Mouse (Mus musculus) heart, adult 2 months (tissue): ENCODE measurements around the gene Egfr. TPM values are rescaled to one million over a fixed set of nuclear protein-coding genes. Genes with fewer than 3 reads are reported as not detected.

Source experiments
- DNase-seq, 2 experiments: peaks; one replicate each; pipeline ENCODE4 v3.0.0; 2021
- H3K27ac ChIP-seq: fragments of 200-600 bp; 2 replicates; pipeline ENCODE4 v1.8.1; 2022
- H3K27me3 ChIP-seq: fragments of 200-500 bp; 2 replicates; pipeline ENCODE4 v1.6.1; 2012; ENCODE audit warnings: mild to moderate bottlenecking, low read length, inconsistent platforms, mixed read lengths; ENCODE audit not compliant: control insufficient read depth, insufficient read depth
- H3K36me3 ChIP-seq: fragments of 200-500 bp; 2 replicates; pipeline ENCODE4 v1.6.1; 2012; ENCODE audit warnings: low read length, inconsistent platforms; ENCODE audit not compliant: control insufficient read depth, insufficient read depth
- H3K4me1 ChIP-seq: fragments of 200-500 bp; 2 replicates; pipeline ENCODE4 v1.6.1; 2011; ENCODE audit warnings: low read length; ENCODE audit not compliant: control insufficient read depth, insufficient read depth
- H3K4me3 ChIP-seq: fragments of 200-600 bp; 2 replicates; pipeline ENCODE4 v1.8.1; 2022
- H3K79me2 ChIP-seq: fragments of 200-500 bp; replicated peaks from 2 replicates; pipeline ENCODE4 v1.6.1; 2012; ENCODE audit warnings: mild to moderate bottlenecking, inconsistent platforms, low read length, moderate library complexity, mixed read lengths; ENCODE audit not compliant: control insufficient read depth, insufficient read depth
- H3K9ac ChIP-seq: fragments of 200-500 bp; 2 replicates; pipeline ENCODE4 v1.6.1; 2012; ENCODE audit warnings: low read depth, mild to moderate bottlenecking, control low read depth, inconsistent platforms, low read length, mixed read lengths
- CTCF ChIP-seq: fragments of 200-600 bp; IDR thresholded peaks from 2 replicates; pipeline ENCODE4 v1.8.1; 2022; ENCODE audit warnings: antibody characterized with exemption, mild to moderate bottlenecking, moderate library complexity
- EP300 ChIP-seq: fragments of 200-500 bp; IDR thresholded peaks from 2 replicates; pipeline ENCODE4 v1.6.1; 2011; ENCODE audit warnings: low read depth, low read length, control low read depth; ENCODE audit not compliant: insufficient read depth
- POLR2A ChIP-seq: fragments of 200-500 bp; IDR thresholded peaks from 2 replicates; pipeline ENCODE4 v1.6.1; 2011; ENCODE audit warnings: mild to moderate bottlenecking, low read depth, low read length, control low read depth; ENCODE audit not compliant: insufficient read depth
- WGBS: fragments of 180-500 bp; shearing (Covaris S2); methylation state at CpG from one replicate; pipeline ENCODE4 v1.1.7; 2018; 5-methylcytosine and 5-hydroxymethylcytosine counted together
- intact Hi-C: fragments of 180-260 bp; cut with DNase I; formaldehyde crosslinking; loops from one replicate; pipeline ENCODE4 v1.15.1; 2025
- polyA plus RNA-seq: library from polyadenylated mRNA; depleted of rRNA; stranded (reverse); fragments of >200 nt; gene quantifications from 2 replicates; pipeline ENCODE4 v1.2.3, GENCODE M21; 2012
- total RNA-seq, 2 experiments: library from RNA; stranded (reverse); gene quantifications; 2 replicates each; pipeline ENCODE4 v1.2.3; 2021

Gene Egfr
- total and polyA plus RNA-seq, 3 experiments: 4.4 to 10.5 (median 4.9) TPM

DNA sequence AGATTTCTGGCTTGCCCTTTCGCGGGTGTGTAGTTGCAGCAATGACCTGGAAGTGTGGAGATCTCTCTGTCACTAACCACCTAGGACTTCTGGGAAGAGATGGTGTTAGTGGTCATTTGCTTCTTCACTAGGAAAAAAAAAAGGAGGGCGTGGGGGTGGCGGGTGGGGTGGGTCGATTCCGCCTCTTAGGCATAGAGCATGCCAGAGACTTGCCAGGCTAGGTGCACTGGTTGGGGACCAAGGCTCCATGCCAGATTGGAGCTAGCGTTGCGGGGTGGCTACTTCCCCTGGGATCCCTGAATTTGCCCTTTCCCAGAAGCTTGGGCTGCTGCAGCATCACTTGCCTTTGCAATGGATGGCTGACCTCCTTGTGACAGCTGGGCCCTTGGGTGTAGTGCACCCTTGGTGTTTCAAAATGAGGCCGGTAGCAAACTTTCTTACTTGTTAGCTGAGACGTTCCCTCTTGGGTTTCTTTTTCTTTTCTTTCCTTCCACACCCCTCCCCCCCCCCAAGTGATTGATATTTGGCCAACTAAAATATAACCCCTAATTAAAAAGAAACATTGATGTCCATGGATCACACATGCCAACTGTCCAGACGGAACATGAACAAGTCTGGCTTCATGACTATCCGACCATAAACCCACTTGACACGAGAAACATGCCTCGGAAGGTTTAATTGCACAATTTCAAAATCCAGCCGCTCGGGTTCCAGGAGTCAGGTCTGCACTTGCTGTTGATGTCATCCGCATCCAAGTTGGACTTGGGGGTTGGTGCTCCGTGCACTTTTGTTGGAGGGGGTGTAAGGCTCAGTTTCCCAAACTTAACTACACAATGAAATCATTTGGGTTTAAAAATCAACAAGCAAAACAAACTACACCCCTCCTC is 1.4 kb downstream of the Egfr start:
- no peak overlapping the region; the same call in none of the 2 replicates for H3K27ac ChIP-seq
- peak overlapping the region; percentile 62 for H3K9ac ChIP-seq
- H3K79me2 ChIP-seq: no peaks in the 10 kb centered on the region
- no peaks in the 10 kb centered on the region for H3K4me1 ChIP-seq
- H3K4me3 ChIP-seq: peak overlapping the region; percentile 62
- DNase-seq: peak; percentile 18 to 41
- H3K27me3 ChIP-seq: no peaks in the 10 kb centered on the region
- TF ChIP-seq CTCF: no peak
- TF ChIP-seq EP300: no peak
- no peak for TF ChIP-seq POLR2A
- intact Hi-C loops: loop anchor here (5.0 kb wide), 2 partner anchors 114 to 194 kb away; no protein-coding TSS in a partner anchor
- H3K36me3 ChIP-seq: no peaks in the 10 kb centered on the region
- WGBS: 33% methylated on average over 18 of the region's 18 CpGs

DNA sequence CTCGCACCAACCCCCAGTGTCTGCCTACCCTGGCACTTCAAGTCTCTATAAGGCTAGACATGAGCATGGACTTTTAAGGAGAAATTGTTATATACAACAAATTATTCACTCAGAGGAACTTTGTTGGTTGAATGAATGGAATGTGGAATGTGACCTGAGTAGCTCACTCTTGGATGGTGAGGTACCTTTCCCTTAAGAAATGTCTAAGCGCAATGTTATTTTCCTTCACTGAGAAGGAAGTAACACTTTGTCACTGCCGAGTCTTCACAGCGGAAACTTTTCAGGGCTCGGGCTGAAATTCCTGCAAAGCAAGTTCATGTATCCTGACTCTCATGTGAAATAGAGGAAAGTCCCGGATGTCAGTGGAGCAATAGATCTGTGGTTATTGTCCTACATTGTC is 7.9 kb downstream of the Egfr start:
- intact Hi-C loops: loop anchor here (5.0 kb wide), 1 partner anchor 32 kb away; no protein-coding TSS in a partner anchor
- Histone ChIP-seq H3K27me3 (no peaks in the 10 kb centered on the region), H3K36me3 (no peaks in the 10 kb centered on the region), H3K79me2 (no peaks in the 10 kb centered on the region), H3K27ac (no peak overlapping the region), H3K9ac (no peak overlapping the region), H3K4me1 (no peaks in the 10 kb centered on the region), H3K4me3 (no peak overlapping the region)
- 66% methylated on average over 6 of the region's 6 CpGs for WGBS
- TF ChIP-seq EP300 (no peak), POLR2A (no peak), CTCF (no peak)
- no peak for DNase-seq

GRCm38 (mm10) chr11:16761184-16761583 is 9.2 kb downstream of the Egfr start:
- H3K9ac ChIP-seq: no peak overlapping the region
- TF ChIP-seq EP300: no peak
- 85% methylated on average over 2 of the region's 2 CpGs for WGBS
- no peak for DNase-seq
- H3K27ac ChIP-seq: no peak overlapping the region
- H3K4me3 ChIP-seq: no peak overlapping the region
- no peaks in the 10 kb centered on the region for H3K36me3 ChIP-seq
- H3K27me3 ChIP-seq: no peaks in the 10 kb centered on the region
- intact Hi-C loops: no loop called here
- H3K4me1 ChIP-seq: no peaks in the 10 kb centered on the region
- H3K79me2 ChIP-seq: no peaks in the 10 kb centered on the region

- intact Hi-C loops: no loop called here
- H3K79me2 ChIP-seq: no peaks in the 10 kb centered on the region
- TF ChIP-seq CTCF (no peak), POLR2A (no peak), EP300 (no peak)
- 71% methylated on average over 9 of the region's 9 CpGs for WGBS
- H3K4me1 ChIP-seq: no peaks in the 10 kb centered on the region; the same call in 1 of the 2 replicates
- no peak overlapping the region for H3K27ac ChIP-seq
- H3K4me3 ChIP-seq: no peak overlapping the region
- no peak for DNase-seq
- H3K27me3 ChIP-seq: no peaks in the 10 kb centered on the region
- no peaks in the 10 kb centered on the region for H3K36me3 ChIP-seq
- no peak overlapping the region for H3K9ac ChIP-seq
Observed at GRCm38 (mm10) chr11:16766038-16766815, 14.2 kb downstream of the Egfr start.

DNA sequence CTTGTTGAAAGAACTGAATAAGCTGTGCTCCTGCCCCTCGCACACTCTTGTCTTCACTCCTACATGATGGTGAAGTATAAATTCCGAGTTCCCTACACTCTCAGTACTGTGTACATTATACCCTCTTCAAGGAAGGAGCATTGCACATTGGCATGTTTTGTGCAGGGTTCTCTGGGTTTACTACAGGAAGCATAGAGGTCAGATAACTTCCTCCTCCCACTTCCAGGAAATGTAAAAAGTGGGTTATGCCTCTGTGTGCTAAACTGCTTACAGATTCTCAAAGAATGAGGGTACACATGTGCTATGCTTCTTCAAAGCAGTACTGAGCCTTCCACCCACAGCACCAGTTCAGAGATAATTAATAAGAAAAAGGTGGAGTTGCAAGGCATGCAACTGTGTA is 16.0 kb downstream of the Egfr start:
- TF ChIP-seq CTCF (no peak), POLR2A (no peak), EP300 (no peak)
- no peak for DNase-seq
- Histone ChIP-seq H3K27ac (no peak overlapping the region), H3K9ac (no peak overlapping the region), H3K36me3 (no peaks in the 10 kb centered on the region), H3K27me3 (no peaks in the 10 kb centered on the region), H3K4me3 (no peak overlapping the region), H3K4me1 (no peaks in the 10 kb centered on the region; the same call in 1 of the 2 replicates), H3K79me2 (no peaks in the 10 kb centered on the region)
- WGBS: 69% methylated on average over 2 of the region's 2 CpGs
- intact Hi-C loops: no loop called here

DNA sequence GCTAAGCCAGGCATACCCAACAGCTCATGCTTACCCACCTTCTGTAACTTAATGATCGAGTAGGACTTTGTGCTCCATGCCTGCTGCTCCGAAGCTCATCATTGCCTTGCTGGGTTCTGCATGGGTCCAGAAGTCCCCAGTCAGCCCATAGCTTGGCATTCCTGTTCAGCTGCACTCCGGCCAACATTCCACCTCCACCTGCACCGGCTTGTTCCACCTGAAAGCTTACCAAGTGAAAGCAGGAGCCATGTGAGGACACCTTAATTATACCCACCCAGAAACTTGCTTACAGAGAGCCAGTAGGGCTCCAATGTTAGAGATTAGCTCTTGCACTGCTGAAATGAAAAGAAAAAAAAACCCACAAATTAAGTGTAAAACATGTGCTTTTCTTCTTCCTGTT is 17.3 kb downstream of the Egfr start:
- no peak overlapping the region; the same call in 1 of the 2 replicates for H3K27ac ChIP-seq
- no peak overlapping the region for H3K9ac ChIP-seq
- H3K79me2 ChIP-seq: no peaks in the 10 kb centered on the region
- no peak for TF ChIP-seq POLR2A
- TF ChIP-seq CTCF: no peak
- no peak for TF ChIP-seq EP300
- no peaks in the 10 kb centered on the region; the same call in 1 of the 2 replicates for H3K4me1 ChIP-seq
- no peak overlapping the region for H3K4me3 ChIP-seq
- no peaks in the 10 kb centered on the region for H3K27me3 ChIP-seq
- 87% methylated on average over 4 of the region's 4 CpGs for WGBS
- no peaks in the 10 kb centered on the region for H3K36me3 ChIP-seq
- no peak for DNase-seq
- intact Hi-C loops: no loop called here
